Comparison of ENCODE assay signal across 10 mouse cellular contexts in genomic region chr3:96563911-96564632, GRCm38 (mm10). TPM values are rescaled to one million over a fixed set of nuclear protein-coding genes. Genes with fewer than 3 reads are reported as not detected.
A peak's percentile ranks its signal among the peaks of the same experiment; 100 is the strongest.
DNase-seq lines count a peak whose midpoint lies in the region; ATAC-seq lines count a peak whose summit lies in the region.
"Had no signal": no experiment of that assay in that cellular context is flagged by ENCODE, and none has a peak within 500 bp of the region (broad histone marks: within the 10 kb centered on the region; RNA-seq: fewer than 3 reads in every experiment).

No protein-coding gene starts in this region.

- H3K4me2 ChIP-seq in hindbrain, embryonic 12.5 days (replicated peaks) = no peak overlapping the region
- H3K4me2 ChIP-seq in hindbrain, embryonic 13.5 days = no peak overlapping the region
- peak overlapping the region; percentile 17; the same call in 1 of the 2 replicates for H3K4me2 ChIP-seq in heart, embryonic 12.5 days
- no peak overlapping the region for H3K4me2 ChIP-seq in limb, embryonic 12.5 days
- H3K4me2 ChIP-seq in midbrain, embryonic 15.5 days = no peak overlapping the region

- H3K9me3 ChIP-seq in hindbrain, embryonic 12.5 days (replicated peaks) = no peaks in the 10 kb centered on the region
- no peaks in the 10 kb centered on the region for H3K9me3 ChIP-seq in hindbrain, embryonic 13.5 days
- no peaks in the 10 kb centered on the region for H3K9me3 ChIP-seq in heart, embryonic 12.5 days (replicated peaks)
- no peaks in the 10 kb centered on the region for H3K9me3 ChIP-seq in limb, embryonic 12.5 days
- no peaks in the 10 kb centered on the region for H3K9me3 ChIP-seq in midbrain, embryonic 15.5 days

- H3K4me1 ChIP-seq in hindbrain, embryonic 12.5 days = peaks cover 27% of the 10 kb centered on the region
- peaks cover 33% of the 10 kb centered on the region for H3K4me1 ChIP-seq in hindbrain, embryonic 13.5 days (replicated peaks)
- peaks cover 41% of the 10 kb centered on the region for H3K4me1 ChIP-seq in heart, embryonic 12.5 days (replicated peaks)
- H3K4me1 ChIP-seq in limb, embryonic 12.5 days (replicated peaks) = peaks cover 37% of the 10 kb centered on the region
- peaks cover 25% of the 10 kb centered on the region for H3K4me1 ChIP-seq in midbrain, embryonic 15.5 days

- DNase-seq in cerebellum, postnatal 10 days = no peak
- DNase-seq in adrenal gland, adult 2 months = no peak
- DNase-seq: retina, postnatal 1 day had no signal

- peak overlapping the region; percentile 30; the same call in 1 of the 2 replicates for H3K27ac ChIP-seq in hindbrain, embryonic 12.5 days
- H3K27ac ChIP-seq in hindbrain, embryonic 13.5 days = no peak overlapping the region
- H3K27ac ChIP-seq in heart, embryonic 12.5 days (ENCODE audit: poor library complexity, severe bottlenecking) = peak overlapping the region; percentile 82
- peak overlapping the region; percentile 67 for H3K27ac ChIP-seq in limb, embryonic 12.5 days
- no peak overlapping the region for H3K27ac ChIP-seq in midbrain, embryonic 15.5 days

- H3K36me3 ChIP-seq in hindbrain, embryonic 12.5 days = peaks cover 21% of the 10 kb centered on the region
- H3K36me3 ChIP-seq in hindbrain, embryonic 13.5 days = peaks cover 21% of the 10 kb centered on the region
- peaks cover 28% of the 10 kb centered on the region for H3K36me3 ChIP-seq in heart, embryonic 12.5 days
- peaks cover 24% of the 10 kb centered on the region for H3K36me3 ChIP-seq in limb, embryonic 12.5 days
- no peaks in the 10 kb centered on the region for H3K36me3 ChIP-seq in midbrain, embryonic 15.5 days (replicated peaks)

- no peak for ATAC-seq in hindbrain, embryonic 12.5 days (ENCODE audit: low FRiP score)
- ATAC-seq in hindbrain, embryonic 13.5 days (ENCODE audit: low FRiP score) = no peak
- peak; percentile 60 for ATAC-seq in heart, embryonic 12.5 days (ENCODE audit: insufficient number of reproducible peaks, low FRiP score)
- ATAC-seq in limb, embryonic 12.5 days (ENCODE audit: insufficient number of reproducible peaks, insufficient read depth, low FRiP score, low TSS enrichment, low read depth) = 0 out of 2 replicates have a peak, but pooled peaks have one; percentile 56
- peak; percentile 7; the same call in 1 of the 2 replicates for ATAC-seq in megakaryocyte-erythroid progenitor cell, adult 5-6 weeks (replicated peaks; ENCODE audit: low FRiP score, low TSS enrichment, poor library complexity, severe bottlenecking)
- no peak for ATAC-seq in midbrain, embryonic 15.5 days (replicated peaks)

- no peaks in the 10 kb centered on the region for H3K27me3 ChIP-seq in hindbrain, embryonic 12.5 days
- no peaks in the 10 kb centered on the region for H3K27me3 ChIP-seq in hindbrain, embryonic 13.5 days
- H3K27me3 ChIP-seq in heart, embryonic 12.5 days (replicated peaks) = no peaks in the 10 kb centered on the region
- no peaks in the 10 kb centered on the region for H3K27me3 ChIP-seq in limb, embryonic 12.5 days
- no peaks in the 10 kb centered on the region for H3K27me3 ChIP-seq in midbrain, embryonic 15.5 days (replicated peaks)

- 74% methylated on average over 10 of the region's 10 CpGs for WGBS in hindbrain, embryonic 12.5 days
- 77% methylated on average over 10 of the region's 10 CpGs for WGBS in hindbrain, embryonic 13.5 days
- WGBS in heart, embryonic 12.5 days = 46% methylated on average over 10 of the region's 10 CpGs
- 59% methylated on average over 10 of the region's 10 CpGs for WGBS in limb, embryonic 12.5 days
- 76% methylated on average over 10 of the region's 10 CpGs for WGBS in midbrain, embryonic 15.5 days

- H3K9ac ChIP-seq in hindbrain, embryonic 12.5 days = no peak overlapping the region
- no peak overlapping the region for H3K9ac ChIP-seq in hindbrain, embryonic 13.5 days
- no peak overlapping the region for H3K9ac ChIP-seq in heart, embryonic 12.5 days
- H3K9ac ChIP-seq in limb, embryonic 12.5 days (replicated peaks) = no peak overlapping the region
- H3K9ac ChIP-seq in midbrain, embryonic 15.5 days = no peak overlapping the region

- H3K4me3 ChIP-seq in hindbrain, embryonic 12.5 days = no peak overlapping the region
- no peak overlapping the region for H3K4me3 ChIP-seq in hindbrain, embryonic 13.5 days
- no peak overlapping the region for H3K4me3 ChIP-seq in heart, embryonic 12.5 days
- H3K4me3 ChIP-seq in limb, embryonic 12.5 days (replicated peaks) = no peak overlapping the region
- no peak overlapping the region for H3K4me3 ChIP-seq in midbrain, embryonic 15.5 days

RNA-seq across cellular contexts. Expression of gene Txnip, which starts 6.3 kb away (rescaled TPM):
- polyA plus RNA-seq in hindbrain, embryonic 12.5 days (2016; fragmentation: Nextera tagmentation; extraction: Ambion mirVana) = 58.7 and 59.9 TPM in 2 replicates
- polyA plus RNA-seq in hindbrain, embryonic 13.5 days (2015; fragmentation: Nextera tagmentation; extraction: Ambion mirVana) = 60.5 and 67.6 TPM in 2 replicates
- 144 and 150 TPM in 2 replicates for polyA plus RNA-seq in heart, embryonic 12.5 days (2016; fragmentation: Nextera tagmentation; extraction: Ambion mirVana)
- polyA plus RNA-seq in limb, embryonic 12.5 days (2016; fragmentation: Nextera tagmentation; extraction: Ambion mirVana) = 68.2 and 70.9 TPM in 2 replicates
- 257 and 274 TPM in 2 replicates for total RNA-seq in megakaryocyte-erythroid progenitor cell, adult 5-6 weeks (2014; fragmentation: Nextera tagmentation)
- total RNA-seq in megakaryocyte-erythroid progenitor cell, adult 5-6 weeks (2017) = 121 and 224 TPM in 2 replicates
- total RNA-seq in adrenal gland, adult 2 months (2021) = 100 to 1,000 TPM; 421 to 430 TPM
- 390 and 481 TPM in 2 replicates for polyA plus RNA-seq in adrenal gland, adult 2 months (2012; rRNA removed)
- polyA plus RNA-seq in midbrain, embryonic 15.5 days (2015; fragmentation: Nextera tagmentation; extraction: Ambion mirVana) = 52.0 TPM in 2 replicates

RNA-seq across cellular contexts. Expression of gene Gm16253, which starts 12.7 kb away (rescaled TPM):
- polyA plus RNA-seq in hindbrain, embryonic 12.5 days (2016; fragmentation: Nextera tagmentation; extraction: Ambion mirVana) = 1.3 and 1.7 TPM in 2 replicates
- polyA plus RNA-seq in hindbrain, embryonic 13.5 days (2015; fragmentation: Nextera tagmentation; extraction: Ambion mirVana) = 1.2 and 1.6 TPM in 2 replicates
- 1.6 and 2.4 TPM in 2 replicates for polyA plus RNA-seq in heart, embryonic 12.5 days (2016; fragmentation: Nextera tagmentation; extraction: Ambion mirVana)
- polyA plus RNA-seq in limb, embryonic 12.5 days (2016; fragmentation: Nextera tagmentation; extraction: Ambion mirVana) = 0.72 and 1.5 TPM in 2 replicates
- not detected in 2 replicates for total RNA-seq in megakaryocyte-erythroid progenitor cell, adult 5-6 weeks (2014; fragmentation: Nextera tagmentation)
- total RNA-seq in megakaryocyte-erythroid progenitor cell, adult 5-6 weeks (2017) = not detected in 2 replicates
- total RNA-seq in adrenal gland, adult 2 months (2021) = not detected
- not detected in 2 replicates for polyA plus RNA-seq in adrenal gland, adult 2 months (2012; rRNA removed)
- polyA plus RNA-seq in midbrain, embryonic 15.5 days (2015; fragmentation: Nextera tagmentation; extraction: Ambion mirVana) = 1.1 and 2.1 TPM in 2 replicates
- total RNA-seq: hematopoietic stem cell, adult 5-6 weeks had no signal

RNA-seq across cellular contexts. Expression of gene Polr3gl, which starts 29.9 kb away (rescaled TPM):
- 40.0 and 42.3 TPM in 2 replicates for polyA plus RNA-seq in hindbrain, embryonic 12.5 days (2016; fragmentation: Nextera tagmentation; extraction: Ambion mirVana)
- polyA plus RNA-seq in hindbrain, embryonic 13.5 days (2015; fragmentation: Nextera tagmentation; extraction: Ambion mirVana) = 38.3 and 39.3 TPM in 2 replicates
- 39.2 and 39.3 TPM in 2 replicates for polyA plus RNA-seq in heart, embryonic 12.5 days (2016; fragmentation: Nextera tagmentation; extraction: Ambion mirVana)
- polyA plus RNA-seq in limb, embryonic 12.5 days (2016; fragmentation: Nextera tagmentation; extraction: Ambion mirVana) = 48.5 and 50.4 TPM in 2 replicates
- 18.4 and 38.1 TPM in 2 replicates for total RNA-seq in megakaryocyte-erythroid progenitor cell, adult 5-6 weeks (2014; fragmentation: Nextera tagmentation)
- total RNA-seq in megakaryocyte-erythroid progenitor cell, adult 5-6 weeks (2017) = 56.0 and 72.8 TPM in 2 replicates
- total RNA-seq in adrenal gland, adult 2 months (2021) = 10 to 100 TPM; 32.5 to 38.5 TPM
- polyA plus RNA-seq in adrenal gland, adult 2 months (2012; rRNA removed) = 19.9 and 21.4 TPM in 2 replicates
- polyA plus RNA-seq in midbrain, embryonic 15.5 days (2015; fragmentation: Nextera tagmentation; extraction: Ambion mirVana) = 35.7 and 36.9 TPM in 2 replicates

RNA-seq across cellular contexts. Expression of gene Ankrd34a, which starts 32.4 kb away (rescaled TPM):
- polyA plus RNA-seq in hindbrain, embryonic 12.5 days (2016; fragmentation: Nextera tagmentation; extraction: Ambion mirVana) = 4.6 and 5.1 TPM in 2 replicates
- polyA plus RNA-seq in hindbrain, embryonic 13.5 days (2015; fragmentation: Nextera tagmentation; extraction: Ambion mirVana) = 9.7 and 10.5 TPM in 2 replicates
- polyA plus RNA-seq in heart, embryonic 12.5 days (2016; fragmentation: Nextera tagmentation; extraction: Ambion mirVana) = 9.2 and 9.5 TPM in 2 replicates
- polyA plus RNA-seq in limb, embryonic 12.5 days (2016; fragmentation: Nextera tagmentation; extraction: Ambion mirVana) = 1.5 and 2.2 TPM in 2 replicates
- not detected in 2 replicates for total RNA-seq in megakaryocyte-erythroid progenitor cell, adult 5-6 weeks (2014; fragmentation: Nextera tagmentation)
- not detected in 2 replicates for total RNA-seq in megakaryocyte-erythroid progenitor cell, adult 5-6 weeks (2017)
- total RNA-seq in adrenal gland, adult 2 months (2021) = 1 to 10 TPM in 1 of 2 experiments, under 1 TPM in 1; 0.75 to 2.3 TPM
- polyA plus RNA-seq in adrenal gland, adult 2 months (2012; rRNA removed) = 1.8 and 2.0 TPM in 2 replicates
- polyA plus RNA-seq in midbrain, embryonic 15.5 days (2015; fragmentation: Nextera tagmentation; extraction: Ambion mirVana) = 15.0 and 16.7 TPM in 2 replicates
- total RNA-seq: hematopoietic stem cell, adult 5-6 weeks had no signal

RNA-seq across cellular contexts. Expression of gene Lix1l, which starts 36.9 kb away (rescaled TPM):
- 6.6 and 7.3 TPM in 2 replicates for polyA plus RNA-seq in hindbrain, embryonic 12.5 days (2016; fragmentation: Nextera tagmentation; extraction: Ambion mirVana)
- polyA plus RNA-seq in hindbrain, embryonic 13.5 days (2015; fragmentation: Nextera tagmentation; extraction: Ambion mirVana) = 6.8 and 7.3 TPM in 2 replicates
- polyA plus RNA-seq in heart, embryonic 12.5 days (2016; fragmentation: Nextera tagmentation; extraction: Ambion mirVana) = 5.1 and 5.2 TPM in 2 replicates
- 5.7 and 6.8 TPM in 2 replicates for polyA plus RNA-seq in limb, embryonic 12.5 days (2016; fragmentation: Nextera tagmentation; extraction: Ambion mirVana)
- total RNA-seq in megakaryocyte-erythroid progenitor cell, adult 5-6 weeks (2014; fragmentation: Nextera tagmentation) = 0.25 and 0.72 TPM in 2 replicates
- 0.72 and 0.94 TPM in 2 replicates for total RNA-seq in megakaryocyte-erythroid progenitor cell, adult 5-6 weeks (2017)
- total RNA-seq in adrenal gland, adult 2 months (2021) = 10 to 100 TPM; 31.2 to 46.4 TPM
- polyA plus RNA-seq in adrenal gland, adult 2 months (2012; rRNA removed) = 17.6 and 21.1 TPM in 2 replicates
- polyA plus RNA-seq in midbrain, embryonic 15.5 days (2015; fragmentation: Nextera tagmentation; extraction: Ambion mirVana) = 3.9 and 4.5 TPM in 2 replicates

Comparison
In these comparisons a context has a peak if more than half of its experiments do, and no peak if none do; other contexts are left out.
1. H3K27ac ChIP-seq: peak in hindbrain, embryonic 12.5 days (single experiment), heart, embryonic 12.5 days (single experiment) and limb, embryonic 12.5 days (single experiment); none in hindbrain, embryonic 13.5 days (single experiment) and midbrain, embryonic 15.5 days (single experiment).
2. ATAC-seq: peak in heart, embryonic 12.5 days (single experiment), limb, embryonic 12.5 days (single experiment) and megakaryocyte-erythroid progenitor cell, adult 5-6 weeks (single experiment); none in hindbrain, embryonic 12.5 days (single experiment), hindbrain, embryonic 13.5 days (single experiment) and midbrain, embryonic 15.5 days (single experiment).